Mouse (Mus musculus): Measurements from ENCODE around the gene Tmf1.

Gene Tmf1

GRCm38 (mm10) chr6:97204252-97204869, 25.4 kb upstream of the Tmf1 start:
- DNase-seq (ENCODE audit: low read depth, low spot score) = no peak

DNA sequence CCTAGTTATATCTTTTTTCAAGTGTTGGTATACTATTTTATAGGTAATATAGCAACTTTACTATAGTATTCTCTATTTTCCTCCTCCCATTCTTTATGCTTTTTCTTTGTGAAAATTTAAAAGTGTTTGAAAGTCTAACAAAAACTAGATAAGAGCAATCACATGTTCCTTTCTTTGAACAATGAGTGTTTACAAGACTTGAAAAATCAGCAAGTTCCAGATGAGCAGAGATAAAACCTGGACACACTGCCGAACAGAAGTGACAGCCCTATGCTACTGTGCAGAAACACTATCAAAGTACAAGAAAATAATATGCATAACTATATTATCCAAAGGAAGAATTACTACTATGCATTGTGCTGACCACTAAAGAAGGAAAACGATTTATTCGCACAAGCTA, 23.6 kb upstream of the Tmf1 start:
- DNase-seq (ENCODE audit: low read depth, low spot score) = no peak

GRCm38 (mm10) chr6:97200437-97200836, 21.5 kb upstream of the Tmf1 start:
- DNase-seq (ENCODE audit: low read depth, low spot score) = no peak

DNA sequence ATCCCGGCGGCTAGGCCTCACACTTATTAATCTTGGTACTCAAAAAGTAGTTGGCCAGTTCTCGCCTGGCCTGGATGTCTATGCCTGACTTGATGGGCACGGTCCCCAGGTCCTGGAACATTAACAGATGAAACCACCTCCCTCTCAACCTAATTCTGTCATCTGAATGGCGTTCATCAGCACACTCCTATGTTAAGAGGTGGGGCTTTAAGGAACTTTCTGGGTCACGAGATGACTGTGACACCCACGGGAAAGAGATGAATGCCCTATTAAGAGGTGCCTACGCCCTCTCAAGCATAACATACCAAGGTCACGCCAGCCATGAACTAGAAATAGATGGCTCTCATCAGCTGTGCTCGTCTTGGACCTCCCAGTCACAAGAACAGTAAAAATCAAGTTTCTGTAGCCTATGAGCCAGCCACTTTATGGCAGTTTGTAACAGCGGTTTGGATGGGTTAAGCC, 476 bp upstream of the Tmf1 start:
- no peak for DNase-seq (ENCODE audit: low read depth, low spot score)

- DNase-seq (ENCODE audit: low read depth, low spot score) = no peak
Observed at GRCm38 (mm10) chr6:97175716-97176115, 3.2 kb downstream of the Tmf1 start.

DNA sequence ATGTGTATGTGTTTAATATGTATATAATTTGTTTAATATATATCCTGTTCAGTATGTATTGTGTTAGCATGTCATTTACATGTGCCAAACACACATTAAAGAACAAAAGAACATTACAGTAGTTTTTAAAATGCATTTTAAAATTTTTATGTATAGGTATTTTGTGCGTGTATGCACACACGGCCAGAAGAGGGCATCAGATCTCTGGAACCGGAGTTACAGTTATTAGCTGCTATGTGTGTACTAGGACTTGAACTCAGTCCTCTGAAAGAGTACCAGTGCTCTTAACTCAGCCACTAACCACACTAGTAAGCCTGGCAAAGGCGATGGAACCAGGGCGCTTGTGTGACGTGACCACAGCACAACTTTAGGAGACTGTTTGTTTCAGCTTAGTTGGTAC, 28.8 kb downstream of the Tmf1 start:
- no peak for DNase-seq (ENCODE audit: low read depth, low spot score)

- no peak for DNase-seq (ENCODE audit: low read depth, low spot score)
Observed at GRCm38 (mm10) chr6:97149721-97150120, 29.2 kb downstream of the Tmf1 start.

GRCm38 (mm10) chr6:97148383-97149251, 30.3 kb downstream of the Tmf1 start, which contains the start of gene Eogt:
Eogt (minus strand) TSS chr6:97149182.
- DNase-seq (ENCODE audit: low read depth, low spot score) = no peak

GRCm38 (mm10) chr6:97147755-97148382, 31.1 kb downstream of the Tmf1 start:
- DNase-seq (ENCODE audit: low read depth, low spot score) = no peak

DNA sequence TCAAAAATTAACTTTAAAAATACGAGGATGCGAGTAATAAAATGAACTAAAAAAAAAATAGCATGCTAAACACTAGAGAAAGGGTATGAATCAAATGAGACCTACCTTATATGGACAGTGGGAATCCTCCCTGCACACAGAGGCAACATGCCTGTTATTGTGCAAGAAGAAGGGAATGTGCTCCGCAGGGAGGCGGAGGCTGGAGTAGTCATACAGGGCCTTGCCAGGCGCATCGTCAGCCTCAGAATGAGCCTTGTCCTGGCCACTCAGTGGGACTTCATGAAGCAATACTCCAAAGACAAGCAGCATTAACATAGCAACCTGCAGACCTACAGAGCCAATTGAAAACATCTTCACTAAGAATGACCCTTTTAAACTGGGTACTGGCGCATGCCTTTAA, 33.8 kb downstream of the Tmf1 start:
- no peak for DNase-seq (ENCODE audit: low read depth, low spot score)

DNA sequence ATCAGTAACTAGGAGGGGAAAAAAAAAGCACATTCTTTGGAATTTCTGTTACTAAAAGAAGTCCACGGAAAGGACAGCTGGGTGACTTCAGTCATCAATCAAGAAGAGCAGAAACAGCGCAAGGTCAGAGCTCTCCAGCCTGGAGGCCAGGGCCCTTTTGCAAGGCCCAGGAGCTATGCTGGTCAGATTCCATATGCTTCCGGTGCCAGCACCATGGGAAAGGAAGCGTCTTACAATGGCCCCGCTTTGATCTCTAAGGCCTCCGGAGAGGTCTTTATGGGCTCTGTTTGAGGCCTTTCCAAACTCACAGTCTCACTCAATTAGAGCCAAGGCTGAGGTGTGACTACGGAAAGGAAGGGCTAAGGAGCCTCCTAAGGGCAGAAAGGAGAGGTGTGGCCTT, 34.6 kb downstream of the Tmf1 start:
- DNase-seq (ENCODE audit: low read depth, low spot score) = no peak

DNA sequence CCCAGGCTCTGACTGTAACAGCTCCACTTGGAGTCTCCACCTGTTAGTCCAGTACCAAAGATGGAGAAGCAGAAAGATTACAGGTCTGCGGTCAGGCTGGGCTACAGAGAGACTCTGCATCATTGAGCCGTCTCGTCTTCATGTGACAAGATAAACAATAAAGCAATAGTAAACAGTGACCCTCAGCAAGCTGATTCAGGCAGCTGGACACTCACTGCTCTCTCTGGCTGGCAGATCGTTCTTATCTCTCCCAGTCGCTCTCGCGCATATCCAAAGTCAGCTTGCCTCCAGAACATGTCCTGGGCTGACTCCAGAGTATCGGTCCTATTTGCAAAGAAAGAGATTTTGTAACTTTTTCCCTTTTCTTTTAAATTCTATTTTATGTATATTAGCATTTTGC, 36.3 kb downstream of the Tmf1 start:
- DNase-seq (ENCODE audit: low read depth, low spot score) = no peak

DNA sequence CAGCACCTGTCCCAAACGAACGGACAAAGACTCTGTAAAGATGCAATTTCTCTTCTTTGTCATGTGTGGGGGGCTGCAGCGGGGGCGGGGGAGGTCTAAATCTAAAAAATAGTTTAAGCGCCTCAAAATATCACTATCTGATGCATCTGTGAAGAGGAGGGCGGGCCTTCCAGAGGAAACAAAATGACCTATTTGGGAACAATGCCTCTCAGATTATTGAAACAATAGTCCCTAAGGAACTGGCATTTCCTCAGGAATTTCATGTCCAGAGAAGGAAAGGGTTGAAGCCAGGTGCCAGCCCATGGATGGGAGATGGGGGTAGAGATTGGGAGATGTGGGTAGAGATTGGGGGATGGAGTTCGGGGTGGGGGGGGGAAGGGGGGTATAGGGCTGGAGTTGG, 37.1 kb downstream of the Tmf1 start:
- DNase-seq (ENCODE audit: low read depth, low spot score) = no peak

DNA sequence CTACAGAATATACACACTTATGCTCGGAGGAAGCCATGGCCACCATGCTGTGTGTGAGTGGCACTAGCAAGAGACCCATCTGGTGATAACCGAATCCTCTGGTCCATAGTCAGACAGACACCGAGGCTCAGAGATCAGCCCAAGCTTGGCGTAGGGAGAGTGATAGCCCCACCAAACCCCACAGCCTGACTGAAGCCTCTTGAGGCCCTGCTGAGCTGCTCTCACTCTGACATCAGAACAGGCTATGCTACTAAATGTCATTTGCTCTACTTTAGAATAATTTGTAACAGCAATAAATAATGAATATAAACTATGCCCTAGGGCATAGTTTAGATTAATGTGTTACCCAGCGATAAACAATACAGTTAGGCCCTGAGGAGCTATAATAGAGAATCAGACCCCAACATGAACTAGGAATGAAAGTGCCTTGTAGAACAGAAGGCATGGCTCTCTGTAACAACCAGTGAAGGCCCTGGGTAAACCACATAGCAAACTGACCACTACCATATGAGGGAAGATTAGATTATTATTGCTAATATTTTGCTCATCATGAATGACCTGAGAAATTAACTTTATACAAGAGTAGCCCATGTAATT, 46.1 kb downstream of the Tmf1 start:
- DNase-seq (ENCODE audit: low read depth, low spot score) = no peak

DNA sequence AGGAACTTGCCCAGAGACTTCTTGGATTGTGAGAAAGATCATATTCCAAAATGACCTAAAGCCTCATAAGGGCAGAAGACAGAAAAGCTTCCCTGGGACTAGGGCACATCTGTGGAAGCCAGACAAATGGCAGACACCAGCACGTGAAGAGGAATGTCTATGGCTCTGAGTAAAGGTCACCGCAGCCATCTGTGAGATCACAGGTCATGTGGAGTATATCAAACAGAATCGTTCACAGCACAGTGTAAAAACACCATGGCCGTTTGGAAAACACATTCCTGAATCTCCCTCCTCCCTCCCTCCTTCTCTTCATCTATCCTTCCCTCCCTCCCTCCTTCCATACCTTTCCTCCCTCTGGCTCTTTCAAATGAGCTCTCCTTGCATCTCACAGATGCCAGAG, 47.1 kb downstream of the Tmf1 start:
- DNase-seq (ENCODE audit: low read depth, low spot score) = no peak

DNA sequence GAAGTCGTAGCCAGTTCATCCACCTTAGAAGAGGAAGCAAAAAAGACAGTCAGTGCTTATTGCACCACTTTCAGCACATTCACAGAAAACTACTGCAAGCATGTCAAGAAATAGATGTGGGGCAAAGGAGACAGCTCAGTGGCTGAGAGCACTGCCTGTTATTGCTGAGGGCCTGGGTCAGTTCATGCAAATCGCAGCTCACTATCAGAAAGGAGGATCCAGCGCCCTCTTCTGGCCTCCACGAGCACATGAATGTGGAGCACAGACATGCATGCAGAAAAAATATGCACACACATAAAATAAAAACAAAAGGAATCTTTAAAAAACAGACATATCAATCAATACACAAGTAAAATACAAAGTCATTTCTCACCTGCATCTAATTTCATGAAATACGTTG, 47.9 kb downstream of the Tmf1 start:
- DNase-seq (ENCODE audit: low read depth, low spot score) = no peak

DNA sequence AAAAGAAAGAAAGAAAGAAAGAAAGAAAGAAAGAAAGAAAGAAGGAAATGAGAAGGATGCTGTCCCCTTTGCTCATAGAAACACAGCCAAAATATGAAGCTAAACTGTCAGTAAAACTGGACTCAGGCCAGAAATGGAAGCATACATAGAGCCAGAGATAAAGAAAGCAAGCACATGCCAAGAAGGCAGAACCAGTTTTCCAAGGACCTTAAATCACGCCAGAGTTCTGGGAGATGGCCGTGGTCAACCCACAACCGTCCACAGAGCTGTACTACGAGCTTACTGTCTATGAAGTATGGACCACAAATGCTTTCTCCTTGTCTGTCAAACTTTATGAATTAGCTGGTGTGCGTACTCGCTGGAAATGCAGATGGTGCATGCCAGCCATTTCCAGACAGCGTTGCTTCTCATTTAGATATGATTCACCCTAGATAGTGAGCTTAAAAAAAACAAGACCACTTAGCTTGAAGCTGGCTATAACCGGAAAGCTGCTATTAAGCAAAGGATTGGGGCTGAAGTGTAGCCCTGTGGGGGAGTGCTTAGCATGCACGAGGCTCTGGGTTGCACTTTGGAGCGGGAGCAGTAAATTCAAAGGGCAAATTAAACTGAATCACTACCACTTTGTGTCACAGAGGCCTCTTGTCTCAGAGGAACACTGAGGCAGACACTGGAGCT, 54.4 kb downstream of the Tmf1 start:
- no peak for DNase-seq (ENCODE audit: low read depth, low spot score)

DNA sequence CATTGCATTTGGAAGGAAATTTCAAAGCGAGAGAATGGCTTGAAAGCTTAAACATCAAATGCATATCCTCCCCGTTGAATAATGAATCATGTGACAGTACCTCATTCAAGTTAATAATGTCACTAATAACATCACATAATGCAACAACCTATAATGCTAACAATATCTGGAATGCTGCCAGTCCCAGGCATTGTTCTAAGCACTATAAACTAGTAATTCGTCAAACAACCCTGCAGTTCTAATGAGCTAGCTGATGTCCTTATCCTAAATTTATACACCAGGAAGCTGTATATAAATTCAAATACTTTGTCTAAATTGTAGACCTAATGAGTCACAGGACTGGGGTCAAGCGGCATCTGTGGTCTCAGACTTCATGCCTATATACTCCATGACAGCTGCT, 58.0 kb downstream of the Tmf1 start:
- no peak for DNase-seq (ENCODE audit: low read depth, low spot score)

DNA sequence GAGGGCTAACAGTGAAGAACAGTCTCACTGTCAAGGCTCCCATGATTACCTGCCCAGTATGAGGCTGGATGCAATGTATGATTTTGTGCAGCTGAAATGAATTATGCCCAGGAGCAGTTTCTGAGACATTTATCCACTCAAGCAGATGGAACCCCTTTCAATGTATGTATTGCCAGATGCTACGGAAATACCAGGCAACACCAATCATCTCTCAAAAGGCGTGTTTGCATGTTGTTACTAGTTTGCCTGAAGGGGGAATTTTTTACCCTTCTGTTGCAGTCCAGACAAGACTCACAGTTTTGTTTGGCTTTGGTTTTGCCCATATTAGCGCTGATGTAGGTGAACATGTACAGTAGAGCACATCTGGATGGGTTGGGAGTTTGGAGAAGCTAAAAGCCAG, 60.6 kb downstream of the Tmf1 start:
- no peak for DNase-seq (ENCODE audit: low read depth, low spot score)

GRCm38 (mm10) chr6:97116896-97117295, 62.0 kb downstream of the Tmf1 start:
- no peak for DNase-seq (ENCODE audit: low read depth, low spot score)

DNA sequence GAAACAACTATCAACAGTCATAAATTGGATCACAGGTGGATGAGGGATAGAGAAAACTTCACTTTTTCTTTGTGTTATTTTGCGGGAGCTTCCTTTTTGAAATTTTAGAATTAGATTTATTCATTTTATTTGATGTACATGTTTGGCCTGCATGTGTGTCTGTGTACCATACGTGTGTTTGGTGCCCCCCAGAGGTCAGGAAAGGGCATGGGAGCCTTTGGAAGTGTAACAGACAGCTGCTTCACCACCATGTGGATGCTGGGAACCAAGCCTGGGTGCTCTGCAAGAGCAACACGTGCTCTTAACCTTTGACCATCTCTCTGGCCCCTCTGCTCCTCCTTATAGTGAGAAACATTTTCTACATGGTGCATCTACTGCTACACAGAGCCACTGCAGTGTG, 64.1 kb downstream of the Tmf1 start:
- no peak for DNase-seq (ENCODE audit: low read depth, low spot score)

- DNase-seq (ENCODE audit: low read depth, low spot score) = no peak
Observed at GRCm38 (mm10) chr6:97112177-97112576, 66.7 kb downstream of the Tmf1 start.
